Mouse (Mus musculus) kidney, postnatal 4 days (tissue): ENCODE results near the gene Etnk1.
A peak's percentile ranks its signal among the peaks of the same experiment; 100 is the strongest.
"Not testable (repeated sequence)": the region's sequence is repeated elsewhere in the genome, so short reads cannot be mapped to it uniquely, and the experiment has no call there.

Experiments used
- DNase-seq, 2 experiments: peaks; one replicate each; pipeline ENCODE4 v3.0.0; 2021; ENCODE audit warnings: mixed read lengths in 2 of 2

The Etnk1 gene

DNA sequence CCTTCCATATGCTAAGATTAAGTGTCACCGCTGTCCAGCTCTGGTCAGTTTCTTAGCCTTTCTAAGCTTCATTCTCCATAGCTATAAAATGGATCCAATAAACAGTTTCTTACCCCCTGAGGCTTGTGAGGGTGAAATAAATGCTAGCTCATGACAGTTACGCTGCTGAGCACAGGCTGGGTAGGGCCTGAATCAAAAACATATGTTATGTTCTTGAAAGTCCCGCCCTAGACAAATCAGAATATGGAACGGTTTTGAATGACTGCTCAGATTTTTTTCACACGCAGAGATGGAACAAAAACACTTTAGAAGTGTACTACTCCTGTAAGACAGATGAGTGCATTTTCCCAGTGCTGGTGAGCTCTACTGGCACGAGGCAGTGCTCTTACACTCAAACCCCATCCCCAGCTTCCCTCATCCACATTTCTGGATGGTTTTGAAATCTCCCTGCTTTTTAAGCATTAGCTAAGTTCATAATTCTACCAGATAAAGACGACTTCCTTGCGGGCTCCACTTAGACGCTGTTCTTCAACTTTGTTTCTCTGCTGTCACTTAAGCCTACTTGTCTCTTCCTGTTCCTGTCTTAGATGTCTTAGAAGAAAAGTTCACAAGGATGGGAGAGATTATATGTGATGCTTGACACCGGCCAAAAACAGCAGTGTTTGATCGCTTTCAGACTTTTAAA, 4.9 kb downstream of the Etnk1 start:
- no peak for DNase-seq

DNA sequence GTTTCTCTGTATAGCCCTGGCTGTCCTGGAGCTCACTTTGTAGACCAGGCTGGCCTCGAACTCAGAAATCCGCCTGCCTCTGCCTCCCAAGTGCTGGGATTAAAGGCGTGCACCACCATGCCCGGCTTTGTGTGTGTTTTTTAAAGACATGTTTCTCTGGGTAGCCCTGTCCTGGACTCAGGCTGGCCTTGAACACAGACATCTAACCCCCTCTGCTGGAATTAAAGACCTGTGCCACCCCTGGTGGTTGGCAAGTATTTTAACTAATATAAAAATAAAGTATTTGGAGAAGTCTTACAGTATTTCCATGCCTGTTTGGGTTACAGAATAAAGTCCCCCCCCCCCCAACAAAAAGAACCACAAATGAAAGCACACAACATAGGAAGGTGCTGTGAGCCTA, 5.7 kb downstream of the Etnk1 start:
- not testable (repeated sequence) for DNase-seq

DNA sequence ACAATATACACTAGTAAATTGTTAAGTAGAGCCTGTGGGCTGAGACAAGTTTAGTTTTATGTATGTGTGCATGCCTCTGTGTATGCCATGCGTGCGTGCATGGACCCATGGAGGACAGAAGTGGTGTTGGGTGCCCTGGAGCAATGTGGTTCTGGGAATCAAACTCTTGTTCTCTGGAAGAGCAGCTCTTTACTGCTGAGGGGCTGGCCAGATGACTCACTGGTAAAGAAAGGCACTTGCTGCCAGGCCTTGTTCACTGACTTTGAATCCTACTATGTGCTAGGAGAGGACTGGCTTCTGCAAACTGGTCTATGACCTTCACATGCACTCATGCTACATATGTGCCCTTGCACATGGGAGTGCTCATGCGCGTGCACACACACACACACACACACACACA, 7.2 kb downstream of the Etnk1 start:
- no peak for DNase-seq

DNA sequence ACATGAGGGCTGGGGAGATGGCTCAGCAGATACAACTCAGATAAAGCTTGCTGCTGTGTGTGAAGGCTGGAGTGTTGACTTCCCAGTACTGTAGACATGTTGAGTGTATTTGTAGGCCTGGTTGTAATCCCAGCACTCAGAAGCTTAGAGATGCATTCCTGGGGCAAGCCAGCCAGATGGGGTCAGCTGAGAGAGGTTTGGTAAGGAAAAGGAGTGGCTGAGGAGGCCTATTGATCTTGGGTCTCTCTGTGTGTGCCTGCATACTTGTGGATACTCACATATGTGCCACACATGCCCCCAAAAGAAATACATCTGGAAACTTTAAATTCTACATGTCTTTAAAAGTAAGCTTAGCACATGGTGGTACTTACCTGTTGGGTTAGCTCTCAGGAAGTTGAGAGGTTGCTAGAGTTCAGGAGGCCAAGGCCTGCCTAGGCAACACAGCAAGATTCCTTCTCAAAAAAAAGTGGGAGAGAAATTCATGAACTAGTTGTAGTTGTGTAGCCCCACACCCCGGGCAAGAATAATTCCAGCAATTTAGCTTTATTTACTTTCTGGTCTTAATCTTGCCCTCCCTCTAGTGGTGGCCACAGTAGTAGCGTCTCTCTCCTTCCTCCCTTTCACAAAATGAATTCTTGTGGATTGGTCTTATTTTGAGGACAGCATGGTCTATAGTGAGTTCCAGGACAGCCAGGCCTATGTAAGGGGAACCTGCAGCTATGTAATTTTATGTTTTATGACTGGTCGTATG, 8.1 kb downstream of the Etnk1 start:
- DNase-seq, result peak; percentile 64 to 74

DNA sequence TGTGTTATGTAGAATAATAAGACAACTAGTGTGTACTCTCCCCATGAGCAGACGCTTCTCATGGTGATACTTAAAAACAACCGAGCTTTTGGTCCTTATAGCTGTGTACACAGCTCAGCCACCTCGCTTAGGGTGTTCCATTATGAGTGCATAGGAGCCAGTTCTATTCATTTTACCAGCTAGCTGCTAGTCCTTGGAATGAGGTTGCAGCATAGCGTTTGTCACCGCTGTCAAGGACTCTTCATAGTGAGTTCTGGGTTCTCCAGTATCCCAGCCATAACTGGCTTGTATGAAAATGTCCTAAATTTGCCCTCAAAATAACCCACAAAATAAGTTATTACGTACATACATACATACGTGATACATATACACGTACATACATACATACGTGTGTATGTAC, 9.1 kb downstream of the Etnk1 start:
- DNase-seq, result no peak

DNA sequence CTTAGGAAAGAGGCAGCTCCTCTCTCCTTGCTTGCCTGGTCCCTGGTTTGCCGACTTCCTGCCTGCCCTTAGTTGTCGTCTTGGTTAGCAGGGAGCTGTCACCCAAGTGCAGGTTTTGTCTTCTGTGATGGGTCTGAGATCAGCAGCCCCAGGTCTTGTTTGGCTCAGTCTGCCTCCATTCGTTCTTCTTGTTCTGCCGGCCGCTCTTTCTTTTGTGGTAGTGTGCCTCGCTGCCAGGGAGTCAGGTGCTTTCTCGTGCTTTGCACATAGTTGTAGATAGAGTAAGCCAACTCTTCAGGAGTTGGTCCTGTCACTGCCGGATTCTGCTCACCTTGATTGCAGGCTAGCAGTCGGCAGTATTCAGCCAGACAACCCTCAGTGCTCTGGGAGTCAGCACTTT, 9.6 kb downstream of the Etnk1 start:
- DNase-seq, result no peak

DNA sequence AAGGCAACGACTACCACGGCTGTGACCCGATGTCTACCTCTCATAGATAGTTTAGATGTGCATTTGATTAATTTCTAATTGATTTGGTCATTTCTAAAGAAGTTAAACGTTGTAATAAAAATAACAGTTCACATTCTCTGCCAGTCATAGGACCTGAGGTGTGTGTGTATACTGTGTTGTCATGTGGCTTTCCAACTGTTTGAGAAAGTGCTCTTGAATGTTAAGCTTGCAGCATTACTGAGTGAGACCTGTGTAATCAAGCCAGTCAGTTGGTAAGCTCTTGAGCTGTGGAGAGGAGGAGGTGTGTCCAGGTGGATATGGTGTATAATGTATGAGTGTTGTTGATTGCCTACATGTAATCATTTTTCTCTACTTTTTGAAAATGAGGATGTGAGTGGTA, 12.2 kb downstream of the Etnk1 start:
- no peak for DNase-seq

DNA sequence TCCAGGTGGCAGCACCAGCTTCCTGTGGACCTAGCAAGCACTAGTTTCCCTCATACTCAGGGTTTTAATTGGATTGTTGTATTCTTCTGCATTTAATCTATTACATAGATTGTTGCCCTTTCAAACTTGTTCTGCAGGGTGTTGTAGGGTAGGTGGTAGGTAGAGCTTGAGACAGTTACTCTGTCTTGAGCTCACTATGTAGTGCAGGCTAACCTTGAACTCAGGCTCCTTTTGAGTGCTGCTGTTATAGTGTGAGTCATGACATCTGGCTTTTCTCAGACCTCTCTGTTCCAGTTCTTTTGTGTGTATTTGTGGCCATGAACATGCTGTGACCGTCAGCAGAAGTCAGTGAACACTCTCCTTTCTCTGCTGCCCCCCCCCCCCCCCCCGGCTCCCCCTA, 12.7 kb downstream of the Etnk1 start:
- DNase-seq, result no peak

DNA sequence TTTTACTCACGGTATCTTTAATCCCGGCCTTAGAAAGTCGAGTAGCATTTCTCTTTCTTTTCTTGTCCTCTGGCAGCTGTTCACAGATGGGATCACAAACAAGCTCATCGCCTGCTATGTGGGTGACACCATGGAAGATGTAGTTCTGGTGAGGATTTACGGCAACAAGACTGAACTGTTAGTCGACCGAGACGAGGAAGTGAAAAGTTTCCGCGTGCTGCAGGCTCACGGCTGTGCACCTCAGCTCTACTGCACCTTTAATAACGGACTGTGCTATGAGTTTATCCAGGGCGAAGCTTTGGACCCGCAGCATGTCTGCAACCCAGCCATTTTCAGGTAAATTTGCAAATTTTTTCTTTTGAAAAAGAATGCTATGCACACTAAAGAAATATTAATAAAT, 13.5 kb downstream of the Etnk1 start:
- no peak for DNase-seq

DNA sequence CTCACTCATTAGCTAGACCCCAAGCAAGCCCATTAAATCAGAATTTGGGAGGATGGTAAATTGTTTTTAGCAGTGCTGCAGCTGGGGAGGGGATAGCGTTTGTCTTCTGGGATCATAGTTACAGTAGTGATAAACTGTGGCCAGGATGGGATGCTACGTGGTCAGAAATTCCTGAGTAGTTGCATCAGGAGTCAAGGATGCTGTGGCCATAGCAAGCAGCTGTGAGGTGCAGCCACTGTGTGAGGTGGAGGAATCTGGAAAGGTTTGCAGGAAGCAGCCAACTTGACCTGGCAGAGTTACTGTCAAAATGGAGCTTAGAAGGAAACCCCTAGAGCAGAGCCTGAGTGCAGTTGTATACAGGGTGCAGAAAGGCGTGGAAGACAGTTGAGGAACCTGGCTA, 17.1 kb downstream of the Etnk1 start:
- no peak for DNase-seq

DNA sequence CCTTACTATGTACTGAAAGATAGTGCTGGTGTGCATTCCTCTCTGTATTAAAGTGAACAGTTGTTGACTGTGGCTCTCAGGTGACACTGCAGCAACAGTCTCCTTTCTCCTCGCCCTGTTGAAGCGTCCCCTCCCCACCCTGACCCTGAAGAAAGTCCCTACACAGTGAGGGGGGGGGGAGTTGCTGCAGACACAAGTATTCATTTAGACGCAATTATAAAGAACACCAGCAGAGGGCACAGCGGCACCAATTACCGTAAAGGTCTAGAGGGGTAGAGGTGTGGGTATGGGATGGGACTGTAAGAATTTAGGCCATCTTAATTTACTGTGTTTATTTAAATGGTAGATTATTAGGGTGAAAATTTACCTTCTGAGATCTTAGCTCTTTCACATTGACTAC, 17.7 kb downstream of the Etnk1 start:
- DNase-seq, result peak in 1 of 2 experiments; percentile 33

DNA sequence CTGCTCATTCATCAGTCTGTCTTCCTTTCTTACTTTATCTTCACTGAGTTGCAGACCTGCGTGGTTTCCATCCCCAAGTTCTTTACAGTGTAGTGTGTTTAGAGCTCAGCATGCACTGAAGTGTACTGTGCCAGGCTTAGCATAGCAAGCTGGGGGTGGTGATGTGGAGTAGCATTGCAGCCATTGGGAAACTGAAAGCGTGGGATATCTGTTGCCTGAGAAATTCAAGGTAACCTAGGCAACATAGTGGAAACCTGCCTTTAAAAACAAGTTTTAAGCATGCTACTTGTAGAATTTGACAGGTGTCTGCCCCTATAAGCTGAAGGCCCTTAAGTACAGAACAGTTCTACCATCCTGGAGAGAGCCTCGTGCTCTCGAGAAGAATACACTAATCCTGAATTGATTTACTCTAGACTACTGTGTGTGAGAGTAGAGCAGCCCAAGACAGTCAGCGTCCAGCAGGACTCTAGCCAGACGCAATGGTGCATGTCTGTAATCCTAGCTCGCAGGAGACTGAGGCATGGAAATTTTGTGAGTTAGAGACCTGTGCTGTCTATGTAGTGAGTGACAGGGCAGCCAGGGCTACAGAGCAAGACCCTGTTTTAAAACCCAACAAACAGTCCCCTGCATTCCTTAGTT, 23.9 kb downstream of the Etnk1 start:
- DNase-seq, result peak in 1 of 2 experiments; percentile 15

DNA sequence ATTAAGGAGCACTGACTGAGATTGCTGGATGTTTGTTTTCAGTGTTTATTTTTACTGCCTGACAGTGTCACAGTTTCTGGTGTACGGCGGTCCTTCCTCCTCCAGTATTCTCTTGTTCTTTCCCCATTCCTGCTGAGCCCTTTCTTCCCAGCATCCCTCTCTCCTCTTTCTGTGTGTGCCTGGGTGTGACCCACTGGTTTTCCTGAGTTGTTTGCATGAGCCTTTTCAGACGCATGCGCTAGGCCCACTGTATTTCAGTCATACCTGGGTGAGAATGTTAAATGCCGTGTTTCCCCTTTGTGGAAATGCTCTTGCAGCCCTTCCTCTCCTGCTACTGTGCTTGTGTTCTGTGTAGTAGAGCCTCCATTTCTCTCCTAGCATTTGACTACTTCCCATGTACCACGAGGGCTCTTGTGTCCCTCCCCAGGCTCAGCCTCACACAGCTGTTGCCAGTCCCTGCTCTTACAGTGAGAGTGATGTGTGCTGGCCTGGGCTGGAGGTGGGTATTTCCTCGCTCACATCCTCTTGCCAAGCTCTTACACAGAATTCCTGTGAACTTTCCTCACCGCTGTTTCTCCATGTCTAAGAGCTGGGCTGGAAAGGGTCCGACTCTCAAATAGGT, 24.6 kb downstream of the Etnk1 start:
- DNase-seq, result no peak

DNA sequence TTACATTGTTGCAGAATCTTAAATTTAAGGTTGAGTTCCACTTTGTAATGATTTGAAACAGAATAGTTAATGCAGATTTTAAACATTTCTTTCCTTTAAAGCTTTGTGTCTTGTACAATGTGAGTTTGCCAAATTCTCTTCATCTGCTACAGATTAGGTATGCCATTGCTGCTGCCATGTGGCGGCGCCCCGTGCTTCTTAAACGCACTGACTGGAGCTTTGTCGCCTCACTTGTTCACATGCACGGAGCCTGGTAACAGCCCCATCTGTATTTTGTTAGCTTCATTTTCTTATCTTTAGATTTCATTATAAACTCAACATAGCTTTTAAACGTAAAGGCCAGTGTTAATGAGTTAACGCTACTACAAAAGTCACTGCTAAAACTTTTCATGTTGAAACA, 25.7 kb downstream of the Etnk1 start:
- no peak for DNase-seq

DNA sequence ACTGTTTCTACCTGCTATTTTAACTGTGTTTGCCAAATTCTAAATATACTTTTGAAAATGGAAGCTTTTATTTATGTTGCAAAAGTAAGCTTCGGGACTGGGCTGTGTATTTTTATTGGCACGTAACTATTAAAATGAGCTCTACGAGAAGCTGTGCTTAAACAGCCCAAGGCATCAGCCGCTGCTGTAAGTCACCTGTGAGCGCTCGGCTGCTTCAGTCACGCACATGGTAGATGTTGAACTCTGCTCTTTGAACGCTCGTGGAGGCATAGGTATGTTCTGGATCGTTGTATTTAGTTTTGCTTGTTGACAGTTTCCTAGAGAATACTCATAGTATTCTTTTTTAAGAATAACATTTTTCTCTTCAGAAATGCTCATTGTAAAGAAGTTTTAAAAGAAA, 26.1 kb downstream of the Etnk1 start:
- DNase-seq, result peak in 1 of 2 experiments; percentile 35

DNA sequence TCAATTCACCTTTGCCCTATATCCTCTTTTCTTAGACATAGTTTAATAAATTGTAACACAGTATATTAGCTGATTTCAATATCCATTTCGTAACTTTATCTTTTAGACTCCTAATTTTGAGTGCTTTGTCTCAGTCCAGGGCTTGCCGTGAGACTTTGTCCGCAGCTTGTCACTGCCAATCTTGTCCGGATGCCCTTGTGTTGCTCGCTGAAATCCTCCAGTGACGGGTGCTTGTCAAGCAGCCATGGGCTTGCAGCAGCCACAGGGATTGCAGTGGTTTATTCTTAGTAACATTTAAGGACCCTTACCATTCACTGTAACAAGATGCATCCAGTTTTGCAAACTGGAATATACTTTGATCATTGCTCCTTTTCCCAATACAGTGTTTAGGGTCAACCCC, 26.6 kb downstream of the Etnk1 start:
- no peak for DNase-seq

DNA sequence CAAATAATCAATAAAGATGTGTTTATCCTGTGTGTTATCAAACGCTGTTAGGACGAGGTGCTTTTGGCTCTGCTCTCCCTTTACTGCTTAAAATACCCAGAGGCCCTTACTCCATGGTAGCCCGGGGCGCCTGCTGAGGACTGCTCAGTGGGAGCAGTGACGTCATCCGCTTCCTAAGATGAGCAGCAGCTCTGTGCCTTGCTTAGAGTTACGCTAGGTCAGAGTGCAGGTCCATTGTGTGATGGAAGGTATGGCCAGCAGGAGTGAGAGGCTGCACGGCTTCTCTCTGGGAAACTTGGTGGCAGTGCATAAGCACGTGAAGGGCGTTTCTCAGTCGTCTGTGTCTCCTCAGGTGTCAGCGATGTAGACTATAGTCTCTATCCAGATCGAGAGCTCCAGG, 30.0 kb downstream of the Etnk1 start:
- DNase-seq, result no peak

DNA sequence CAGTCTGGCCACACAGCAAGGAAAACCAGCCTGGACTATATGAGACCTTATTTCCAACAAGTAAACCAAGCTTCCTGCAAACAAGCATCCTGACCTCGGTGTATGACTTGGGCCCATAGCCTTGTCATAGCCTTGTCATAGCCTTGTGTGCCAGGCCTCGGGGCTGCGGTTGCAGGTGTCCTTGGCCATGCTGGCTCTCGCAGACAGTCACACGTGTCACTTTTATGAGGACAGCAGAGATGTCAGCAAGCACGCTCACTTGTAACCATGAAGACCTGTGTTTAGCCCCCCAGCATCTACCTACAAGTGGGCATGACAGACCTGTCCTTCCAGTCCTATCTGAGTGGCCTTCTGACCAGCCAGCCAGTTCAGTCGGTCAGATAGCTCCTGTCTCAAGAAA, 31.4 kb downstream of the Etnk1 start:
- no peak for DNase-seq

DNA sequence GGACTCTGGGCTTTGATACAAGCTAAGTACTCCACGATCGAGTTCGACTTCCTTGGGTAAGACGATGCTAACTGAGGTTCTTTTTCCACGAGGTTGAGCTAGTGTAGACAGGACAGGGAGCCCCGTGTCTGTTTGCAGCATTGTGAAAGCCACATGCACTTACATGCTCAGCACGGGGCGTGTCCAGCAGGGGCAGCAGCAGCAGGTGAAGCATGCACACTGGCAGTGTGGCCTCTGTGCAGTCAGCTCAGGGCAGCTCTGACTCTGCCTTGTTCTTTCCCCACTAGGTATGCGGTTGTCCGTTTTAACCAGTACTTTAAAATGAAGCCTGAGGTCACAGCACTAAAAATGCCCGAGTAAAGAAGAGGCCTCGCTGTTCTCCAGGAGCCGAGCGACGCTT, 36.1 kb downstream of the Etnk1 start:
- DNase-seq, result peak in 1 of 2 experiments; percentile 40

DNA sequence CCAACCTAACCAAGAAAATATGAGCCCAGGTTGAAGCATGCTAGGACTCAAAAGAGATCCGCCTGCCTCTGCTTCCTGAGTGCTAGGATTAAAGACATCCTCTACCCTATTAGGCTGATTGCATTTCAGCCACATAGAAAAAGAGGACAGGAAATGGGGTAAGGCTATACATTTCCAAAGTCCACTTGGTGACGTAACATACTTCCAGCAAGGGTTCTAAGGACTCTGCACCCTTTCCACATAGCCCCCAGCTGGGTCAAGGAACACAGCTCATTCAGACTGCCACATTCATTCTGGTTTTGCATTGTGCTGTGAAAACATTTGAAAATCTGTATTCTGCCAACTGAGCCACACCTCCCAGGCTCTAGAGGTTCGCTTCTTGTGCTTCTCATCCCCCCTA, 41.9 kb downstream of the Etnk1 start:
- DNase-seq, result no peak

DNA sequence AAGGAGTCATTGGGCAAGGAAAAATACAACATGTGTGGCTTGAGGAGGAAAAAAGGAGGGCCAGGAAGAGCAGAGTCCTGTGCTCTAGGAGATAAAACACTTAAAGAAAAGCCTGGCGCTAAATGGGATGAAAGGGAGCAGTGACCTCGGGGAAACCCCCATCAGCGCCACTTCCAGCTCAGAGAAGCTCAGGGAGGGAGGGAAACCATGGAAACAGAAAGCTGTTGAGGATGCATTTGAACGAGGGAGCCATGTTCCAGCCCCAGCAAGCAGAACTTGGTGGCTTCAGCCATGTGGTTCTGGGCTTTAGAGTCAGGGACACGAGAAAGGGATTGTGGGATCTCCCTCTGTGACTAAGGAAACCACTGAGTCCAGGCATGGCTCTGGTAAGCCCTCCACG, 45.7 kb downstream of the Etnk1 start:
- no peak for DNase-seq

DNA sequence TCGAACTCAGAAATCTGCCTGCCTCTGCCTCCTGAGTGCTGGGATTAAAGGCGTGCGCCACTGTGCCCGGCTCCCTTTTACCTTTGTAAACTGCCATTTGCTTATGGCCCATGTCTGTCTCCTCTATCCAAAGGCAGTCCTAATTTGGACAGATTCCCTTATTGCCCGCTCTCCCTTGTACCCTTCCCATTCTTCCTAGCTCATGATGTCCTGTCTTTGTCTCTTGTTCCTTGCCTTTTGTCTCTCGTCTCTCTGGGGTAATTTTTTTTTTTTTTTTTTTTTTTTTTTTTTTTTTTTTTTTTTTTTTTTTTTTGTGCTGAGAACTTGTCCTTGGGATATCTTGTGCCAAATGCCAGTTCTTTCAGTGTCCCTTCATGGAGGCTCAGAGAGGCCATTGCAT, 46.4 kb downstream of the Etnk1 start:
- DNase-seq, result no peak

DNA sequence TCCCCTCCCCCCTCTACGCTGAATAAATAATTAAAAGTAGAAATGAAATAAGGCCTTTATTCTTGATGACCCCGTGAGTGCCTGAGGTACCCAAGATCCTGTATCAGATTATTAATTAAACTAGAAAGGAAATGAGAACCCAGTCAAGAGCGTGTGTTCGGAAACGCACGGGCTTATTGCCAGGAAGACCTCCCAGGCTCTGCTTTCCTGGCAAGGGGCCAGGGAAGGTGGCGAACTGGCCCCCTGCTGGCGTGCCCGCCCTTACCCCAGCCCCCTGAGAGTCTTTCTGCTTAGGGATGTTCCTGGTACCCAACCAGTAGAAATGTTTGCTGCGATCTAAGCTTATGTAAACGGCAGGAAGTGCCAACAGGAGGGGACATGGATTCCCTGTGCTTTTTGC, 49.2 kb downstream of the Etnk1 start:
- DNase-seq, result peak; percentile 33 to 56

DNA sequence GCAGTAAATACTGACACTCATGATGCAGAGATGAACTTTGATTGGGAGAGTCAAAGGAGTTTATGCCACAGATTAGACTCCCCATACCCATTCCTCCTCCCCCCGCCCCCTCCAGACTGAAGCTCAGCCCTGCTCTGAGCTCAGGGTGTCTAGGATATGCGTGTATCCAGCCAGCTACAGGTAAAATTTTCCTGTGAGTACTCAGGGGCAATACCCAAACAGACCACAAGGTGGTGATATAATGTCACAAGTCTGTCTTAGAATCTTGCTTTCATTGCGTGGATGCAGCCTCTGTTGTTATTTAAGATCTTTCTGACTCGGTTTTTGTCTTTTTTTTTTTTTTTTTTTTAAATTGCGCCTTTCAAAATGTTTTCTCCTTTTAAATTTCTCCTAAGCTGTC, 52.3 kb downstream of the Etnk1 start:
- peak; percentile 40 to 54 for DNase-seq
